ENCODE assay signal across 8 mouse cellular contexts in genomic region chr5:110094030-110094846, GRCm38 (mm10). TPM values are rescaled to one million over a fixed set of nuclear protein-coding genes. Genes with fewer than 3 reads are reported as not detected.
DNase-seq lines count a peak whose midpoint lies in the region; ATAC-seq and TF ChIP-seq lines count a peak whose summit lies in the region.

TSS of gene Gm35315 (minus strand) at chr5:110094420.

- peak within 1 kb of the TSS; percentile 70 for H3K9ac ChIP-seq in embryonic facial prominence, embryonic 13.5 days
- peak within 1 kb of the TSS; percentile 56 for H3K9ac ChIP-seq in heart, adult 2 months (ENCODE audit: low read depth, low read length)
- peak within 1 kb of the TSS; percentile 54 for H3K9ac ChIP-seq in limb, embryonic 12.5 days (replicated peaks)
- peak within 1 kb of the TSS; percentile 58 for H3K9ac ChIP-seq in midbrain, embryonic 14.5 days (replicated peaks; ENCODE audit: low read length)

- intact Hi-C loops in heart, adult 2 months (cut with DNase I), result loop anchor here (5.0 kb wide), 1 partner anchor 37 kb away; no protein-coding TSS in a partner anchor

- peak; percentile 91 for ATAC-seq in embryonic facial prominence, embryonic 13.5 days (ENCODE audit: insufficient number of reproducible peaks, insufficient read depth, low FRiP score, low TSS enrichment, low read depth)
- peak; percentile 93 for ATAC-seq in limb, embryonic 12.5 days (ENCODE audit: insufficient number of reproducible peaks, insufficient read depth, low FRiP score, low TSS enrichment, low read depth)
- ATAC-seq in midbrain, embryonic 14.5 days (ENCODE audit: low FRiP score, low TSS enrichment), result peak; percentile 96

- no peaks in the 10 kb centered on the region for H3K9me3 ChIP-seq in embryonic facial prominence, embryonic 13.5 days
- H3K9me3 ChIP-seq in limb, embryonic 12.5 days, result no peaks in the 10 kb centered on the region
- H3K9me3 ChIP-seq in midbrain, embryonic 14.5 days (ENCODE audit: control insufficient read depth, low read length), result no peaks in the 10 kb centered on the region

- H3K4me1 ChIP-seq in embryonic facial prominence, embryonic 13.5 days, result 0 out of 2 replicates have a peak, but pooled peaks cover 5% of the 10 kb centered on the region
- H3K4me1 ChIP-seq in heart, adult 2 months (ENCODE audit: control insufficient read depth, insufficient read depth, low read length), result no peaks in the 10 kb centered on the region; the same call in 1 of the 2 replicates
- H3K4me1 ChIP-seq in kidney, adult 2 months (ENCODE audit: control insufficient read depth, insufficient read depth, low read length), result no peaks in the 10 kb centered on the region
- peaks cover 10% of the 10 kb centered on the region for H3K4me1 ChIP-seq in limb, embryonic 12.5 days (replicated peaks)
- 0 out of 2 replicates have a peak, but pooled peaks cover 6% of the 10 kb centered on the region for H3K4me1 ChIP-seq in midbrain, embryonic 14.5 days (ENCODE audit: control insufficient read depth, insufficient read depth, low read length)
- H3K4me1 ChIP-seq in spleen, adult 2 months (ENCODE audit: control insufficient read depth, insufficient read depth, insufficient read length), result no peaks in the 10 kb centered on the region

- no peaks in the 10 kb centered on the region for H3K36me3 ChIP-seq in embryonic facial prominence, embryonic 13.5 days
- no peaks in the 10 kb centered on the region for H3K36me3 ChIP-seq in heart, adult 2 months (ENCODE audit: control insufficient read depth, insufficient read depth, low read length)
- H3K36me3 ChIP-seq in kidney, adult 2 months (ENCODE audit: control insufficient read depth, insufficient read depth, low read length), result no peaks in the 10 kb centered on the region
- H3K36me3 ChIP-seq in limb, embryonic 12.5 days, result no peaks in the 10 kb centered on the region
- no peaks in the 10 kb centered on the region for H3K36me3 ChIP-seq in midbrain, embryonic 14.5 days (ENCODE audit: control insufficient read depth, insufficient read depth, low read length)
- H3K36me3 ChIP-seq in spleen, adult 2 months (ENCODE audit: control insufficient read depth, insufficient read depth, low read length), result no peaks in the 10 kb centered on the region

- H3K27me3 ChIP-seq in embryonic facial prominence, embryonic 13.5 days, result no peaks in the 10 kb centered on the region
- no peaks in the 10 kb centered on the region for H3K27me3 ChIP-seq in heart, adult 2 months (ENCODE audit: control insufficient read depth, insufficient read depth, low read length)
- H3K27me3 ChIP-seq in kidney, adult 2 months (replicated peaks; ENCODE audit: control insufficient read depth, insufficient read depth, low read length), result no peaks in the 10 kb centered on the region
- no peaks in the 10 kb centered on the region for H3K27me3 ChIP-seq in limb, embryonic 12.5 days
- no peaks in the 10 kb centered on the region for H3K27me3 ChIP-seq in midbrain, embryonic 14.5 days (ENCODE audit: control insufficient read depth, insufficient read depth, low read length)
- no peaks in the 10 kb centered on the region for H3K27me3 ChIP-seq in spleen, adult 2 months (ENCODE audit: control insufficient read depth, insufficient read depth, low read length)

- H3K4me2 ChIP-seq in embryonic facial prominence, embryonic 13.5 days, result peak within 1 kb of the TSS; percentile 71
- H3K4me2 ChIP-seq in limb, embryonic 12.5 days, result peak within 1 kb of the TSS; percentile 72
- H3K4me2 ChIP-seq in midbrain, embryonic 14.5 days (ENCODE audit: low read length), result peak within 1 kb of the TSS; percentile 73

- H3K27ac ChIP-seq in embryonic facial prominence, embryonic 13.5 days, result no peak within 1 kb of the TSS
- H3K27ac ChIP-seq in heart, adult 2 months, result peak within 1 kb of the TSS; percentile 67
- peak within 1 kb of the TSS; percentile 30 for H3K27ac ChIP-seq in kidney, adult 2 months (ENCODE audit: insufficient read depth, low read depth, low read length)
- peak within 1 kb of the TSS; percentile 79 for H3K27ac ChIP-seq in limb, embryonic 12.5 days
- peak within 1 kb of the TSS; percentile 33; the same call in 1 of the 2 replicates for H3K27ac ChIP-seq in midbrain, embryonic 14.5 days (replicated peaks; ENCODE audit: low read depth, low read length)
- peak within 1 kb of the TSS; percentile 85 for H3K27ac ChIP-seq in spleen, adult 2 months (ENCODE audit: insufficient read depth, low read length)

- TF ChIP-seq CTCF in heart, adult 2 months (IDR thresholded peaks at IDR 0.05), result no peak
- TF ChIP-seq CTCF in kidney, adult 2 months (conservative IDR thresholded peaks at IDR 0.05; ENCODE audit: insufficient read depth, insufficient read length, low read depth, low read length), result no peak
- no peak for TF ChIP-seq CTCF in spleen, adult 2 months (IDR thresholded peaks at IDR 0.05; ENCODE audit: extremely low read depth, insufficient read depth, insufficient read length, insufficient replicate concordance)

- 2% methylated on average over 24 of the region's 25 CpGs for WGBS in embryonic facial prominence, embryonic 13.5 days
- WGBS in heart, adult 2 months, result 3% methylated on average over 25 of the region's 25 CpGs
- WGBS in kidney, adult 2 months, result 2% methylated on average over 25 of the region's 25 CpGs
- WGBS in limb, embryonic 12.5 days, result 3% methylated on average over 25 of the region's 25 CpGs
- under 1% methylated on average over 25 of the region's 25 CpGs for WGBS in midbrain, embryonic 14.5 days
- WGBS in spleen, adult 2 months, result under 1% methylated on average over 25 of the region's 25 CpGs

- DNase-seq in 416B (ENCODE audit: low read depth), result peak; percentile 98
- peak; percentile 78 for DNase-seq in adrenal gland, postnatal 25 days
- peak; percentile 81 to 89 for DNase-seq in heart, adult 2 months
- peak; percentile 94 for DNase-seq in kidney, adult 2 months
- DNase-seq in midbrain, embryonic 14.5 days, result peak; percentile 92
- peak; percentile 84 for DNase-seq in spleen, adult 2 months (ENCODE audit: low read depth in 1 of 2, low spot score in 2 of 2)

- TF ChIP-seq POLR2A in heart, adult 2 months (IDR thresholded peaks at IDR 0.05; ENCODE audit: insufficient read depth, low read depth, low read length), result peak; percentile 70
- TF ChIP-seq POLR2A in kidney, adult 2 months (IDR thresholded peaks at IDR 0.05; ENCODE audit: low read depth, low read length), result no peak
- TF ChIP-seq POLR2A in spleen, adult 2 months (IDR thresholded peaks at IDR 0.05; ENCODE audit: low read depth, low read length), result peak; percentile 43; the same call in 1 of the 2 replicates

- TF ChIP-seq EP300 in heart, adult 2 months (IDR thresholded peaks at IDR 0.05; ENCODE audit: insufficient read depth, low read depth, low read length), result 0 out of 2 replicates have a peak, but pooled peaks have one; percentile 23

- H3K4me3 ChIP-seq in embryonic facial prominence, embryonic 13.5 days, result peak within 1 kb of the TSS; percentile 53
- peak within 1 kb of the TSS; percentile 61 for H3K4me3 ChIP-seq in heart, adult 2 months
- H3K4me3 ChIP-seq in kidney, adult 2 months (ENCODE audit: insufficient read depth, low read depth, low read length), result peak within 1 kb of the TSS; percentile 63
- H3K4me3 ChIP-seq in limb, embryonic 12.5 days (replicated peaks), result peak within 1 kb of the TSS; percentile 50
- H3K4me3 ChIP-seq in midbrain, embryonic 14.5 days (replicated peaks; ENCODE audit: low read depth, low read length), result peak within 1 kb of the TSS; percentile 46
- H3K4me3 ChIP-seq in spleen, adult 2 months (ENCODE audit: extremely low read depth, insufficient read depth, insufficient read length), result peak within 1 kb of the TSS; percentile 60

- no peaks in the 10 kb centered on the region for H3K79me2 ChIP-seq in heart, adult 2 months (replicated peaks; ENCODE audit: control insufficient read depth, insufficient read depth, low read length)

RNA-seq across cellular contexts. Expression of gene Gm35315, which starts in this region (rescaled TPM):
- total RNA-seq in adrenal gland, postnatal 25 days (2021), result 0.33 and 0.52 TPM in 2 replicates
- 1.1 TPM in 2 replicates for polyA plus RNA-seq in embryonic facial prominence, embryonic 13.5 days (2015; fragmentation: Nextera tagmentation; extraction: Ambion mirVana)
- total RNA-seq in heart, adult 2 months (2021), result not detected
- 0.06 TPM in 1 of 2 replicates, not detected in the other for polyA plus RNA-seq in heart, adult 2 months (2012; rRNA removed)
- polyA plus RNA-seq in kidney, adult 2 months (2012; rRNA removed), result 0.04 and 0.11 TPM in 2 replicates
- 1.1 and 1.7 TPM in 2 replicates for polyA plus RNA-seq in limb, embryonic 12.5 days (2016; fragmentation: Nextera tagmentation; extraction: Ambion mirVana)
- 0.55 and 0.80 TPM in 2 replicates for polyA plus RNA-seq in midbrain, embryonic 14.5 days (2014; fragmentation: Nextera tagmentation; extraction: Ambion mirVana)
- 0.04 and 0.11 TPM in 2 replicates for polyA plus RNA-seq in spleen, adult 2 months (2012; rRNA removed)

Comparison
In these comparisons a context has a peak if more than half of its experiments do, and no peak if none do; other contexts are left out.
1. Peak in DNase-seq in adrenal gland, postnatal 25 days; RNA of the gene not detected or under 1 TPM.
2. Peak in DNase-seq, H3K4me3 ChIP-seq, H3K27ac ChIP-seq and H3K9ac ChIP-seq in heart, adult 2 months; RNA of the gene not detected or under 1 TPM.
3. Peak in DNase-seq, H3K4me3 ChIP-seq and H3K27ac ChIP-seq in kidney, adult 2 months; RNA of the gene not detected or under 1 TPM.
4. Peak in DNase-seq, ATAC-seq, H3K4me3 ChIP-seq, H3K27ac ChIP-seq, H3K9ac ChIP-seq and H3K4me2 ChIP-seq in midbrain, embryonic 14.5 days; RNA of the gene not detected or under 1 TPM.
5. Peak in DNase-seq, H3K4me3 ChIP-seq and H3K27ac ChIP-seq in spleen, adult 2 months; RNA of the gene not detected or under 1 TPM.